Mouse (Mus musculus) embryonic facial prominence, embryonic 12.5 days (tissue): ENCODE data around the gene Cytip. TPM values are rescaled to one million over a fixed set of nuclear protein-coding genes. Genes with fewer than 3 reads are reported as not detected.
"Not testable (repeated sequence)": the region's sequence is repeated elsewhere in the genome, so short reads cannot be mapped to it uniquely, and the experiment has no call there.

Experiments
- ATAC-seq: fragments of 200-750 bp; cut with Nextera tagmentation; 2 replicates; pipeline ENCODE4 v1.8.0; 2017; ENCODE audit not compliant: insufficient number of reproducible peaks, insufficient read depth, low FRiP score, low TSS enrichment
- H3K27ac ChIP-seq: fragments of 300-500 bp; sonication (generic); 2 replicates; pipeline ENCODE4 v1.5.1; 2016; ENCODE audit warnings: mild to moderate bottlenecking
- H3K27me3 ChIP-seq: fragments of 300-500 bp; sonication (generic); 2 replicates; pipeline ENCODE4 v1.6.1; 2016; ENCODE audit warnings: mild to moderate bottlenecking, moderate library complexity
- H3K36me3 ChIP-seq: fragments of 300-500 bp; sonication (generic); 2 replicates; pipeline ENCODE4 v1.6.1; 2016; ENCODE audit warnings: mild to moderate bottlenecking
- H3K4me1 ChIP-seq: fragments of 300-500 bp; sonication (generic); 2 replicates; pipeline ENCODE4 v1.6.1; 2016
- H3K4me2 ChIP-seq: fragments of 300-500 bp; sonication (generic); replicated peaks from 2 replicates; pipeline ENCODE4 v1.6.1; 2016; ENCODE audit warnings: mild to moderate bottlenecking, moderate library complexity
- H3K4me3 ChIP-seq: fragments of 300-500 bp; sonication (generic); 2 replicates; pipeline ENCODE4 v1.5.1; 2016; ENCODE audit warnings: mild to moderate bottlenecking
- H3K9ac ChIP-seq: fragments of 300-500 bp; sonication (generic); 2 replicates; pipeline ENCODE4 v1.6.1; 2016; ENCODE audit warnings: mild to moderate bottlenecking, moderate library complexity
- H3K9me3 ChIP-seq: fragments of 300-500 bp; sonication (generic); 2 replicates; pipeline ENCODE4 v1.6.1; 2016; ENCODE audit warnings: mild to moderate bottlenecking, moderate library complexity
- WGBS: fragments of 180-500 bp; shearing (Covaris S2); methylation state at CpG from one replicate; pipeline ENCODE4 v1.1.7; 2016; 5-methylcytosine and 5-hydroxymethylcytosine counted together
- polyA plus RNA-seq: library from polyadenylated mRNA; unstranded; fragments of >200 nt; fragmentation: Nextera tagmentation; extraction: Ambion mirVana; gene quantifications from 2 replicates; pipeline ENCODE4 v1.2.1, GENCODE M21; 2016

The Cytip gene
- polyA plus RNA-seq, 1 experiment from 2014 or later = 0.27 TPM

DNA sequence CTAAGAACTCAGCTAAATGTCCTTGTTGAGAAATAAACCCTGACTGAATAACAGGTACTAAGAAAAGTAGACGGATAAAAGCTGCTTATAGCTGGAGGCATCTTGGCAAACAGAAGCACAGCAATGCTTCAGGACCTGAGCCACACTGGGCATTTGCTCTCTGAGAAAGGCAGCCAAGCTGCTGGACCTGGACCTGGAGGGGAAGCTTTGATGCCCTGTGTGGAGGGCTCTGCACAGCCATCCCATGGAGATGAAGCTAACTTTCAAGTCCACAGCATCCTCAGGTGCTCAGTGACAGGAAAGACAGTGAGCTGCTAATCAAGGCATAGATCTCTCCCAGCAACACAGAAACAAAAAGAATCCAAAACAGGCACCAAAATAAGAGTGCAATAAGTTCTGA, 54.8 kb downstream of the Cytip start:
- H3K4me2 ChIP-seq = no peak overlapping the region
- no peaks in the 10 kb centered on the region for H3K27me3 ChIP-seq
- H3K27ac ChIP-seq = no peak overlapping the region
- no peaks in the 10 kb centered on the region for H3K9me3 ChIP-seq
- WGBS = 65% methylated on average over 1 of the region's 1 CpGs
- no peak overlapping the region for H3K4me3 ChIP-seq
- ATAC-seq = no peak
- H3K36me3 ChIP-seq = no peaks in the 10 kb centered on the region
- no peak overlapping the region for H3K9ac ChIP-seq
- H3K4me1 ChIP-seq = no peaks in the 10 kb centered on the region

DNA sequence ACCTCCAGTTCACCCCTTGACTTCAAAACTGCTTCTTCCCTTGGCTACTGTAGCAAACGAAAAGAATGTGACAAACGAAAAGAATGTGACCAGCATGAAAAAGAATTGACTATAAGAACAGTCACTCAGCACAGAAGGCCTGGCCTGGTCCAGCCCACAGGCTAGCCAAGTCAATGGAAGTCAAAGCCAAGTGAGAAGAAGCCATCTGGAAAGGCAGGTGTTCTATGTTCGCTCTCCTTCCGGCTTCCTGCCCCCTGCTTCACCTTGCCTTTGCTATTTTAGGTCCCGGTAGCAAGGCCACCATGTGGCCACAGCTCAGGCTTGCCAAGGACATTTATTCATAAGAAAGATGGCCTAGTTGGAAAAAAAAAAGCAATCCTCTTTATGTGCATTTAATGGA, 56.7 kb downstream of the Cytip start:
- H3K4me2 ChIP-seq = no peak overlapping the region
- no peaks in the 10 kb centered on the region for H3K36me3 ChIP-seq
- no peaks in the 10 kb centered on the region for H3K9me3 ChIP-seq
- H3K27me3 ChIP-seq = no peaks in the 10 kb centered on the region
- 78% methylated on average over 5 of the region's 5 CpGs for WGBS
- no peak overlapping the region for H3K27ac ChIP-seq
- ATAC-seq = no peak
- no peaks in the 10 kb centered on the region for H3K4me1 ChIP-seq
- H3K9ac ChIP-seq = no peak overlapping the region
- H3K4me3 ChIP-seq = no peak overlapping the region

DNA sequence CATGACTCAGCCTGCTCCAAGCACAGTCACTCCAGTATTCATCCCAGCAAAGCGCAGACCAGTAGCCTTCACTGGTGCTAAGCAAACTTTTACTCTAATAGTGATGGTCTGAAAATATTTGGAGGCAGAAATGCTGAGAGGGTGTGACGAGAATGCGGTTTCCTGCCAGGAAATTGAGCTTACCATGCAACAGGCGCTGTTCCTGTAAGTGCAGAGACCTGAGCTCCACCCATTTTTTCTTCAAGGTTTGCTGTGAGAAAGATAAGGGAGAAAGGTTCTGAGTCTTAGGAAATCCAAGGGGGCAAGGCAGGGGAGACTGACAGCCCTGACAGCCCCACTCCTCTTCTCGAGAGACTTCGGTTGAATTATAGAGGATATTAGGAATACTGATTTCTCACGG, 57.7 kb downstream of the Cytip start:
- 87% methylated on average over 7 of the region's 7 CpGs for WGBS
- Histone ChIP-seq H3K27me3 (no peaks in the 10 kb centered on the region), H3K36me3 (no peaks in the 10 kb centered on the region), H3K4me2 (no peak overlapping the region), H3K9me3 (no peaks in the 10 kb centered on the region), H3K9ac (no peak overlapping the region), H3K27ac (no peak overlapping the region), H3K4me3 (no peak overlapping the region), H3K4me1 (no peaks in the 10 kb centered on the region)
- no peak for ATAC-seq

DNA sequence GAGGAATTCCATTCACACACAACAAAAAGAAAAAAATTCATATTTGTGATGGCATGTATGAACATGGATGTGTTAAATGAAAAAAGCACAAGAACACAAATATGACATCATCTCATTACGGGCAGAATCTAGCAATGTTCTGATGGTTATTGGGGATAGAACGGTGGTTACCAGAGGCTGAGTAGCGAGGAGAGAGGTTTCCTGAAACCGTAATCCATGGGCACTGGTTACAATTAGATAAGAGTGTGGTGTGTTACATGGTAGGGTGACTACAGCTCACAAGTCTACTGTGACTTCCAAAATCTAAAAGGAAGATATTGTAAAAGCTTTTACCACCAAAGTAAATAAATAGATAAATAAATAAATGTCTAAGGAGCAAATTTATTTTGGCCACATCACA, 58.8 kb downstream of the Cytip start:
- Histone ChIP-seq H3K4me2 (no peak overlapping the region), H3K27ac (no peak overlapping the region), H3K4me1 (no peaks in the 10 kb centered on the region), H3K4me3 (no peak overlapping the region), H3K9ac (no peak overlapping the region), H3K27me3 (no peaks in the 10 kb centered on the region), H3K36me3 (no peaks in the 10 kb centered on the region), H3K9me3 (no peaks in the 10 kb centered on the region)
- ATAC-seq = no peak
- 89% methylated on average over 4 of the region's 4 CpGs for WGBS

DNA sequence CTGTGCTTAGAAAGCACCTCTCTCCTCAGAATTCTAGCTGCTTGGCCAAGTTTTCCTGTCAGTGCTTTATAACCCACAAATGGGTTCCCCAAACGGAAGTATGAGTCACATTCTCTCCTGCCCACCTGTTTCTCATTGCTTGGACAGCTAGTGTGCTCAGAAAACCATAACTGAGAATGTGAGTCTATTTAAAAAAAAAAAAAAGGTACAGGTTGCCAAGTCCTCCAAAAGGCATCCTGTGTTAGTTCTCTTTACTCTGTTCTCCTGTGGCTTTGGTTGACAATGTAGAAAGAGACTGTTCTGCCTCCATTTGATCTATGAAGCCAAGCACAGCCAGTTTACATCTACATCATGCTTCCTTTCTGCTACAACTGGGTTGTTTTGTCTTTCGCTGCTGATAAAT, 60.3 kb downstream of the Cytip start:
- ATAC-seq = no peak
- Histone ChIP-seq H3K4me1 (no peaks in the 10 kb centered on the region), H3K36me3 (no peaks in the 10 kb centered on the region), H3K9me3 (no peaks in the 10 kb centered on the region), H3K27ac (no peak overlapping the region), H3K4me3 (no peak overlapping the region), H3K27me3 (no peaks in the 10 kb centered on the region), H3K9ac (no peak overlapping the region), H3K4me2 (no peak overlapping the region)
- 59% methylated on average over 2 of the region's 2 CpGs for WGBS

DNA sequence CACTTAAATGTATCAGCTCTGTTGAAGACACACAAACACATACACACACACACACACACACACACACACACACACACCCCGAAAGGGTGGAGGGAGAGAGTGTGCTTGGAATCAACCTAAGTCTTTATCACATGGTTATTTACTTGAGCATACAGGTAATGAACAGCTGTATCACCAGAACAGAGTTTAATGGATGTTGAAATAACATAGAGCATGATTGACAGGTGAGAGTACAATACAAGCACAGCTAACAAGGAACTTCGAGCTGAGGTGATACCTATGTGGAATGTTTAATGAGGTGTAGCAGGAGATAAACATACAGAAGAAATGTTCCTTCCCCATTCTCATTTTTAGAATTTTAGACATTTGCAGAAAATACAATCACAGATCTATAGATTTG, 62.7 kb downstream of the Cytip start:
- Histone ChIP-seq H3K4me2 (no peak overlapping the region), H3K9me3 (no peaks in the 10 kb centered on the region), H3K4me3 (no peak overlapping the region), H3K27ac (no peak overlapping the region), H3K9ac (no peak overlapping the region), H3K36me3 (no peaks in the 10 kb centered on the region), H3K4me1 (no peaks in the 10 kb centered on the region), H3K27me3 (no peaks in the 10 kb centered on the region)
- WGBS = 73% methylated on average over 2 of the region's 2 CpGs
- no peak for ATAC-seq

DNA sequence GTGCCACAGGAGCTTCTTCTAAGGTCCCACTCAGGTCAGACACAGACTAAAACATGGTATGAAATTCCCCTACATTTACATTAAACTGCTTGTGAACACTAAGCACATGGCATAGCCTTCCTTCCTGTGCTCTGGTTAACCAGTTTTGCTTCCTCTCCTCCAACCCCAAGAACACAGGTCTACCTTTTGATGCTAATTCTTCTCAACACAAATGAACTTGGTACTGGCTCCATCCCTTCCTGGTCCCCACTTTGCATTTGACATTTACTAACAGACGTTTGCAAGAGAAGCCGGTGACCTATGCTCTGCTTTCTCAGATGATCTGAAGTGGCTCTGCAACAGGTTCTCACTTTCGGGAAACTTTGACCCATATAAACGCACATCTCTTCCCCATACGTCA, 65.4 kb downstream of the Cytip start:
- no peak overlapping the region for H3K9ac ChIP-seq
- no peak overlapping the region for H3K27ac ChIP-seq
- WGBS = 80% methylated on average over 5 of the region's 5 CpGs
- no peaks in the 10 kb centered on the region for H3K36me3 ChIP-seq
- no peaks in the 10 kb centered on the region for H3K4me1 ChIP-seq
- H3K27me3 ChIP-seq = no peaks in the 10 kb centered on the region
- no peaks in the 10 kb centered on the region for H3K9me3 ChIP-seq
- no peak overlapping the region for H3K4me2 ChIP-seq
- no peak overlapping the region for H3K4me3 ChIP-seq
- no peak for ATAC-seq

DNA sequence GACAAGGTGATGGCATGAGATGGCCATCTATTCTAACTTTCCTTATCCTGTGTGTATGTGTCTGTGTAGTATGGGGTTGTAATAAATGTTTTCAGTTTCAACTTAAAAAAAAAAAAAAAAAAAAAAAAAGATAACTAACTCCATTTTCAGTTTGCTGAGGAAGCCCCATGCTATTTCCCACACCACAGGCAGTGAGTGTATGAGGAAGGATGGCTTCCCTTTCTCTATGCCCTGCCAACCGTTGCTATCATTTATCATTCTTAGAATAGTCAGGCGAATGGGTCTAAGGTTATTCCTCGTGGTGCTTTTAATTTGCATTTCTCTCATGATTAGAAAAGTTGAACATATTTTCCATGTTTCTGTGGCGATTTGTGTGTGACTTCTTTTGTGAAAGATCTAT, 84.2 kb downstream of the Cytip start:
- Histone ChIP-seq H3K27me3 (no peaks in the 10 kb centered on the region), H3K4me2 (no peak overlapping the region), H3K9me3 (no peaks in the 10 kb centered on the region), H3K4me3 (no peak overlapping the region), H3K36me3 (no peaks in the 10 kb centered on the region), H3K9ac (no peak overlapping the region), H3K4me1 (no peaks in the 10 kb centered on the region), H3K27ac (no peak overlapping the region)
- ATAC-seq = no peak
- WGBS = 88% methylated on average over 4 of the region's 4 CpGs

DNA sequence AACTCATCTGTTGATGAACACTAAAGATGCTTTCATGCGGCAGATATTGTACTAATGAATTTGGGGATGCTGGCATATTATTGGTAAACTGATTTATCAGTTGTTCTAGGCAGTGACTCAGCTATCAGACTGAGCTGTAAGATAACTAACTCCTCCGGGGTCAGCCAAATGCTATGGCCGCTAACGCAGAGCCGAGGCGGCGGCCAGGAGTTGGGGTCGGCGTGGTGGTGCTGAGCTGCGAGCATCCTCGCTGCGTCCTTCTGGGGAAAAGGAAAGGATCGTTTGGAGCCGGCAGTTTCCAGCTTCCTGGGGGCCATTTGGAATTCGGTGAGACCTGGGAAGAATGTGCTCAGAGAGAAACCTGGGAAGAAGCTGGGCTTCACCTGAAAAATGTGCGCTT, 87.4 kb downstream of the Cytip start:
- not testable (repeated sequence) for H3K27ac ChIP-seq, H3K4me2 ChIP-seq, ATAC-seq, H3K9me3 ChIP-seq, H3K36me3 ChIP-seq, H3K27me3 ChIP-seq, H3K4me3 ChIP-seq, H3K9ac ChIP-seq, H3K4me1 ChIP-seq
- WGBS = 85% methylated on average over 16 of the region's 16 CpGs

DNA sequence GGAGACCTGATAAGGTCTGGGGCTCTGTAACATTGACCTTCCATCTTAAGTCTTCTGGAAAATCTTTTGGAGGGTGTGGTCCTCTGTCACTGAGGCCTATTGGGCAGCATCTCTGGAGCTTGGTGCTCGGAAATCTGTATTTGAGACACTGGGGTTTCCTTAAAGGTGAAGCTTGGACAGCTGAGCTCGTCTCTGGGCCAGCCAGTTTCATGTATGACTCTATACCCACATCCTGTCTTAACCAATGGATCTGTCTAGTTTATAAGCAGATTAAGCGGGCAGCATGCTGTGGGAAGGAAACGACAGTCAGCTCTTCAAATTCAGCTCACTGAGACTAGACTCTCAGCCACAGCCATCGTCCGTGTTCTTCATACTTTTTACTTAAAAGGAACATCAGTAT, 88.3 kb downstream of the Cytip start:
- Histone ChIP-seq H3K27me3 (no peaks in the 10 kb centered on the region), H3K4me3 (no peak overlapping the region), H3K36me3 (no peaks in the 10 kb centered on the region), H3K9ac (no peak overlapping the region), H3K4me2 (no peak overlapping the region), H3K27ac (no peak overlapping the region), H3K9me3 (no peaks in the 10 kb centered on the region), H3K4me1 (no peaks in the 10 kb centered on the region)
- no peak for ATAC-seq
- 90% methylated on average over 6 of the region's 6 CpGs for WGBS

DNA sequence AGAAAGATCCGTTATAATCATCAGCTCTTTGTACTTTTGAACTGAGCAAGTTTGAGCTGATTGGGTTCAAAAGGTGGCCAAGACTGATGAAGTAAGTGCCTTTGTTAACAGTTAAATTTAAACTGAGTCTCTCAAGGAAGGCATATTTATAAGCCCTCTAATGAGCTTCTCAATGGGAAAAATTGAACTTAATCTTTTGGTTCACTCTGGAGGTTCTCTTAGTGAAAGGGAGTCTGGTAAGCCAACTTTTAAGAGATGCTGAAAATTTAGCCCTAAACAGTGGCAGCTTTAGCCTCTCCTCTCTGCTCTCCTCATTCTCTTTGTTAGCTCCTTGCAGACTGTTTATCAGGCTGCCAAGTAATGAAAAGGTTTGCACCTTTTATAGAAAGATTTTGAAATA, 100.5 kb downstream of the Cytip start:
- H3K9ac ChIP-seq = no peak overlapping the region
- no peak overlapping the region for H3K4me3 ChIP-seq
- H3K27ac ChIP-seq = no peak overlapping the region
- H3K4me2 ChIP-seq = no peak overlapping the region
- no peak for ATAC-seq
- H3K27me3 ChIP-seq = no peaks in the 10 kb centered on the region
- no peaks in the 10 kb centered on the region for H3K4me1 ChIP-seq
- no peaks in the 10 kb centered on the region for H3K36me3 ChIP-seq
- H3K9me3 ChIP-seq = no peaks in the 10 kb centered on the region
- 66% methylated on average over 1 of the region's 1 CpGs for WGBS

DNA sequence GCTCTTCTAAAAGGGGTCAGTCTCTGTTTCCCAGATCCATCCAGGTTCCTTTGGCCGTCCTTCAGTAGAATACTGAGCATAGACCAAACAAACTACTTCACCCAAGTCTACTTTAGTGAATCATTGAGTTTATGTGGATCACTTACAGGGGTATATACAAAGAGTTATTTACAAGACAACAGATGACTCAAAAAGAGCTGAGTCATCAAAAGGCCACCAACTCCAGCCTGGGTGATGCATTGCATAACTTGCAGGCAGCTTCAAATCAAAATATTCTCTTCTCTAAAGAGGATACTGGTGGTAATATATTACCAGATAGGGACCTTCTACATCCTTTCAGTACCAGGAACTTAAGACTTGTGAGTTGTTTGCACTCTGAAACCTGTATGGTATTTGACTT, 108.9 kb downstream of the Cytip start:
- no peak overlapping the region for H3K27ac ChIP-seq
- no peak for ATAC-seq
- H3K9me3 ChIP-seq = no peaks in the 10 kb centered on the region
- H3K9ac ChIP-seq = no peak overlapping the region
- no peaks in the 10 kb centered on the region for H3K36me3 ChIP-seq
- no peak overlapping the region for H3K4me3 ChIP-seq
- H3K4me1 ChIP-seq = no peaks in the 10 kb centered on the region
- no peaks in the 10 kb centered on the region for H3K27me3 ChIP-seq
- H3K4me2 ChIP-seq = no peak overlapping the region
- WGBS = 88% methylated on average over 1 of the region's 1 CpGs

DNA sequence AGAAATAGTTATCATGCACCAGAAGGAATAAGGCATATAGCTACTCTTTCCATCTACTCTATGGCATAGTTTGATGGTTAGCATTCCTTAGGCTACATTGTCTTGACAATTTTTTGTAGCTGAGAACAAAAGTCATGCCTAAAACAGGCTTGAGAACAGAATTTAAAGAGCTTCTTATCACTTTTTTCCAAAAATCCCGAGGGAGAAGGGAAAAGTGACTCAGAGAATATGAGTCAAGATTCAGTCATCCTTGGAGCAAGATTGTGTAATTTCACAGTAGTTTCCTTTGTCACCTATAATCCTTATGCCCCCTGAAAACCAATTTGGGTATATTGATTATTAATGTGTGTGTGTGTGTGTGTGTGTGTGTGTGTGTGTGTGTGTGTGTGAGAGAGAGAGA, 115.5 kb downstream of the Cytip start:
- no peak for ATAC-seq
- no peak overlapping the region for H3K4me3 ChIP-seq

More for the DNA sequence above, 115.5 kb downstream of the Cytip start:
- H3K36me3 ChIP-seq = no peaks in the 10 kb centered on the region
- WGBS = 59% methylated on average over 1 of the region's 1 CpGs
- H3K27me3 ChIP-seq = no peaks in the 10 kb centered on the region
- H3K9me3 ChIP-seq = no peaks in the 10 kb centered on the region
- no peak overlapping the region for H3K9ac ChIP-seq
- no peak overlapping the region for H3K4me2 ChIP-seq
- no peak overlapping the region for H3K27ac ChIP-seq
- no peaks in the 10 kb centered on the region for H3K4me1 ChIP-seq
